Comparison of ENCODE assay signal across 9 mouse cellular contexts in genomic region chr19:56990367-56991111, GRCm38 (mm10). TPM values are rescaled to one million over a fixed set of nuclear protein-coding genes. Genes with fewer than 3 reads are reported as not detected.
DNase-seq lines count a peak whose midpoint lies in the region; ATAC-seq lines count a peak whose summit lies in the region.
"Had no signal": no experiment of that assay in that cellular context is flagged by ENCODE, and none has a peak within 500 bp of the region (broad histone marks: within the 10 kb centered on the region; RNA-seq: fewer than 3 reads in every experiment).

No protein-coding gene starts in this region.

- H3K27ac ChIP-seq in midbrain, embryonic 15.5 days = peak overlapping the region; percentile 64

- no peaks in the 10 kb centered on the region for H3K9me3 ChIP-seq in midbrain, embryonic 15.5 days

- H3K4me3 ChIP-seq in midbrain, embryonic 15.5 days = no peak overlapping the region

- H3K36me3 ChIP-seq in midbrain, embryonic 15.5 days (replicated peaks) = no peaks in the 10 kb centered on the region

- ATAC-seq in midbrain, embryonic 15.5 days (replicated peaks) = peak; percentile 76
- no peak for ATAC-seq in frontal cortex, adult (ENCODE audit: low TSS enrichment)

- H3K4me2 ChIP-seq in midbrain, embryonic 15.5 days = peak overlapping the region; percentile 19; the same call in 1 of the 2 replicates

- no peak overlapping the region for H3K9ac ChIP-seq in midbrain, embryonic 15.5 days

- 15% methylated on average over 14 of the region's 14 CpGs for WGBS in midbrain, embryonic 15.5 days

- DNase-seq in left cerebral cortex, postnatal 10 days (ENCODE audit: extremely low spot score in 1 of 2, low spot score in 2 of 2) = peak; percentile 31 to 62
- no peak for DNase-seq in left cerebral cortex, adult 18-20 months (ENCODE audit: low spot score in 2 of 2)
- DNase-seq in fibroblast of lung, adult 2 months (ENCODE audit: low read depth) = peak; percentile 90
- DNase-seq in kidney, adult 9 months = peak; percentile 74
- DNase-seq in right cerebral cortex, postnatal 36 days (ENCODE audit: low spot score in 2 of 2) = no peak
- no peak for DNase-seq in cerebellum, adult 11-12 months

- H3K27me3 ChIP-seq in midbrain, embryonic 15.5 days (replicated peaks) = no peaks in the 10 kb centered on the region

- intact Hi-C loops in left cerebral cortex, postnatal 10 days (cut with DNase I) = no loop called here

- H3K4me1 ChIP-seq in midbrain, embryonic 15.5 days = peaks cover 15% of the 10 kb centered on the region

RNA-seq across cellular contexts. Expression of gene Afap1l2, which starts 17.5 kb away (rescaled TPM):
- total RNA-seq in left cerebral cortex, postnatal 10 days (2021) = 10 to 100 TPM; 13.2 to 14.5 TPM
- total RNA-seq in left cerebral cortex, adult 18-20 months (2021) = 1 to 10 TPM; 7.5 to 8.0 TPM
- polyA plus RNA-seq in midbrain, embryonic 15.5 days (2015; fragmentation: Nextera tagmentation; extraction: Ambion mirVana) = 9.6 and 11.0 TPM in 2 replicates
- total RNA-seq: hematopoietic stem cell, adult 5-6 weeks had no signal

Comparison
In these comparisons a context has a peak if more than half of its experiments do, and no peak if none do; other contexts are left out.
1. DNase-seq: peak in left cerebral cortex, postnatal 10 days (2 of 2), fibroblast of lung, adult 2 months (single experiment) and kidney, adult 9 months (single experiment); none in left cerebral cortex, adult 18-20 months (0 of 2), right cerebral cortex, postnatal 36 days (0 of 2) and cerebellum, adult 11-12 months (single experiment).